Mouse (Mus musculus): ENCODE results near the gene Camk2n1. TPM values are rescaled to one million over a fixed set of nuclear protein-coding genes. Genes with fewer than 3 reads are reported as not detected.

Camk2n1 gene
- polyA plus RNA-seq, 2 experiments: 2.1 to 7.8 TPM

DNA sequence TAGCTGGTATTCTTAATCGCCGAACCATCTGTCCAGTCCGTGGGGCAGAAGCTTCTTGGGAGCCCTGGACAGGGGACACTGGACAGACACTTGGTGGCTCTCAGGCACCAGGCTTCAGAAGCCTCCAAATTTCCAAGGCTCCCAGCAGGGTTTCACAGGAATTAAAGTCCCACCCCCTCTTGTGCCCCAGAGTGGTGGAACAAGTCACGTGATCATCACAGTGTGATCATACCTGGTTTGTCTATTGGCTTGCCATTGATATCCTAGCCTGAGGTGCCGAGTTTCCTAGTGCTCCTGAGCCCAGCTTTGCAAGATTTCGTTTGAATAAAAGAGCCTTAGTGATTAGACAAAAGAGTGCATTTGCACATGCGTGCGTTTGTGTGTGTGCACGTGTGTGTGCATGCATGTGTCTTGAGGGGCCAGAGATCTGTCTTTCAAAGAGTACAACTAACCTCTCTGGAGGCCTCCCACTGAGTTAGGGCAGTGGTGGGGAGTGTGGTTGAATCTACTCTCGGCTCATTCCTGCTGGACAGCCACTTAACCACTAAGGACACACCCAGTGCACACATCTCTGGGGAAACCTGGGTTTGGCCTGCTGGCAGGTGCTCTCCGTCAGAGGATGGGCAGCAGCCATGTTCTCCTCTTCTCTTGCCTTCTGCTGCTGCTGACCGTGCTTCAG, 4.3 kb upstream of the Camk2n1 start:
- 0 out of 2 replicates have a peak, but pooled peaks cover 19% of the 10 kb centered on the region for H3K27me3 ChIP-seq (ENCODE audit: control insufficient read depth, insufficient read depth, low read length)

DNA sequence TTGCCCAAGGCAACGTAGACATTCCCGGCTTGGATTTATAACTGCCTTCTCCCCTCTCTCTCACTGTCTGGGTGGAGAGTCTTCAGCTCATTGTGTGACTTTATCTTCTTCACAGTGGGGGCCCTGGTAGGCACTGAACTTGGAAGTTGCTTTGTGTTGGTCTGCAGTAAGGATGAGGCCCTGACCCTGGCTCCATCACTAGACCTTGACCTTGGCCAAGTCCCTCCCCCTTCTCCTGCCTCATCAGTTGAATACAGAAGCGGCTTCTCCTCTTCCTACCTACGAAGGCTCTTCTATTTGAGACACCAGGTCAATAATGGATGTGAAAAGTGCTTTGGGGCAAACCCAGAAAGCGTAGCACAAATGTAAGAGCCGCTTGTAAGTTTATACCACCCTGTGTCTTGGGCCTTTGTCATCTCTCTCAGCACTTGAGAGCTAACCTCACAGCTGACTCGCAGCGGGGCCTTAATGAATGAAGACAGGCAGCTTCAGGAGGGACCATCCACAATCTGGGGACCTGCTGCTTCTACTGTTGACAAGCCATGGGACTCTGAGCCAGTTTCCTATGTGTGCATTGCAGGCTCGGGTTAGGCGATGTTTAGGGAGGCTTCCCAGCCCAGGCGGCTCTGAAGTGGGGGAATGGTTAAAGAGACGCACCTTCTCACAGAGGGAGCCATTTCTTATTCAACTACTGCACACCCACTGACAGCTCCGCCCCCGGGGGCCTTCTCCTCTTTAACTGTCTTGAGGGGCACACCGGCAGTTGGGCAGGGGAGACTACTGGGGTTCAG, 1.6 kb upstream of the Camk2n1 start:
- no peaks in the 10 kb centered on the region for H3K36me3 ChIP-seq (ENCODE audit: control insufficient read depth, insufficient read depth, low read length)
- no peaks in the 10 kb centered on the region for H3K9me3 ChIP-seq (ENCODE audit: control insufficient read depth, low read length)
- DNase-seq (ENCODE audit: low spot score) (no peak), ATAC-seq (ENCODE audit: low FRiP score, low read depth) (no peak)
- H3K27ac ChIP-seq (replicated peaks; ENCODE audit: low read depth, low read length): no peak overlapping the region
- no peak overlapping the region for H3K4me2 ChIP-seq (replicated peaks; ENCODE audit: low read depth, low read length, severe bottlenecking)
- H3K4me1 ChIP-seq (ENCODE audit: control insufficient read depth, insufficient read depth, low read length): peaks cover 14% of the 10 kb centered on the region; the same call in 1 of the 2 replicates
- H3K4me3 ChIP-seq (replicated peaks; ENCODE audit: low read length): no peak overlapping the region
- H3K9ac ChIP-seq (ENCODE audit: low read depth, low read length, severe bottlenecking): no peak overlapping the region
- WGBS: 26% methylated on average over 15 of the region's 15 CpGs
- no peak for TF ChIP-seq POLR2A (IDR thresholded peaks at IDR 0.05; ENCODE audit: borderline replicate concordance, extremely low read depth, insufficient read depth, insufficient read length)
- peaks cover 35% of the 10 kb centered on the region for H3K27me3 ChIP-seq (ENCODE audit: control insufficient read depth, insufficient read depth, low read length)

More for the DNA sequence above, 4.3 kb upstream of the Camk2n1 start:
- Histone ChIP-seq H3K36me3 (ENCODE audit: control insufficient read depth, insufficient read depth, low read length) (no peaks in the 10 kb centered on the region), H3K4me1 (ENCODE audit: control insufficient read depth, insufficient read depth, low read length) (peaks cover 5% of the 10 kb centered on the region; the same call in 1 of the 2 replicates), H3K4me2 (replicated peaks; ENCODE audit: low read depth, low read length, severe bottlenecking) (no peak overlapping the region), H3K27ac (replicated peaks; ENCODE audit: low read depth, low read length) (no peak overlapping the region), H3K9ac (ENCODE audit: low read depth, low read length, severe bottlenecking) (no peak overlapping the region), H3K9me3 (ENCODE audit: control insufficient read depth, low read length) (no peaks in the 10 kb centered on the region), H3K4me3 (replicated peaks; ENCODE audit: low read length) (no peak overlapping the region)
- 60% methylated on average over 12 of the region's 12 CpGs for WGBS
- no peak for TF ChIP-seq POLR2A (IDR thresholded peaks at IDR 0.05; ENCODE audit: borderline replicate concordance, extremely low read depth, insufficient read depth, insufficient read length)
- DNase-seq (ENCODE audit: low spot score): no peak
- no peak for ATAC-seq (ENCODE audit: low FRiP score, low read depth)

DNA sequence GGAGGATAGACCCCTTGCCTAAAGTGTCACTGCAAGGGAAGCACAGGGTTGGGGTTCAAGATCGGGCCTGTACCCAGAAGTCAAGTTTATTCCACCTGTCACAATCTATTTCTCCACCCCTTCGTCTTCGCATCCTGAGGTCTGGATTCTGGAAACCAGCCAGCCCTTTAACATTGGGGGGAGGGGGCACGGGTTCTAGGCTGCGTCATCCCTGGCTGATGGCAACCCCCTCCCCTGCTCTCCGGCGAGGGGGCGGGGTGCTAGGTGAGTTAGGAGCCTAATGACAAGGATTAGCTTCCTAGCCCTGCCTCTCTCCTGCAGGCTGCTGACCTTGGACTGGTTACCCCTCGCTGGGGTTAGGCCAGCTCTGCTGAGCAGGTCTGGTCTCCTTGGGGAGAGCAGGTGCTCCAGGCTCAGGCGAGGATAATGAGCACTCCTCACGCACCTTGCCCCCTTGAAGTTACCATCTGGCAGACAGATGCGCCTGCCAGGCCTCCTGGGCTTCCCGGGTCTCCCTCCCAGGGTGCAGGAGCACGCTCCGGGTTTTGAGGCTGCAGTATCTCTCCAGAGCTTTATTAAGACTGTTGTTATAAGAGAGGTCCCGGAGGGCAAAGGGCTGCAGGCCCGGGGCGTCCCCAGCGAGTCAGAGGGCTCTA, 889 bp upstream of the Camk2n1 start:
- ATAC-seq (ENCODE audit: low FRiP score, low read depth) (no peak), DNase-seq (ENCODE audit: low spot score) (no peak)
- 0 out of 2 replicates have a peak overlapping the region, but pooled peaks have one; percentile 75 for H3K9ac ChIP-seq (ENCODE audit: low read depth, low read length, severe bottlenecking)
- H3K4me1 ChIP-seq (ENCODE audit: control insufficient read depth, insufficient read depth, low read length): peaks cover 14% of the 10 kb centered on the region; the same call in 1 of the 2 replicates
- peak overlapping the region; percentile 76 for H3K4me3 ChIP-seq (replicated peaks; ENCODE audit: low read length)
- peaks cover 38% of the 10 kb centered on the region for H3K27me3 ChIP-seq (ENCODE audit: control insufficient read depth, insufficient read depth, low read length)
- no peaks in the 10 kb centered on the region for H3K9me3 ChIP-seq (ENCODE audit: control insufficient read depth, low read length)
- peak overlapping the region; percentile 97 for H3K4me2 ChIP-seq (replicated peaks; ENCODE audit: low read depth, low read length, severe bottlenecking)
- WGBS: 4% methylated on average over 19 of the region's 19 CpGs
- TF ChIP-seq POLR2A (IDR thresholded peaks at IDR 0.05; ENCODE audit: borderline replicate concordance, extremely low read depth, insufficient read depth, insufficient read length): no peak
- no peak overlapping the region for H3K27ac ChIP-seq (replicated peaks; ENCODE audit: low read depth, low read length)
- no peaks in the 10 kb centered on the region for H3K36me3 ChIP-seq (ENCODE audit: control insufficient read depth, insufficient read depth, low read length)

GRCm38 (mm10) chr4:138454571-138455140, 542 bp downstream of the Camk2n1 start:
- no peak for DNase-seq (ENCODE audit: low spot score)
- Histone ChIP-seq H3K9ac (ENCODE audit: low read depth, low read length, severe bottlenecking) (peak overlapping the region; percentile 75), H3K27ac (replicated peaks; ENCODE audit: low read depth, low read length) (0 out of 2 replicates have a peak overlapping the region, but pooled peaks have one; percentile 19), H3K27me3 (ENCODE audit: control insufficient read depth, insufficient read depth, low read length) (peaks cover 40% of the 10 kb centered on the region), H3K9me3 (ENCODE audit: control insufficient read depth, low read length) (no peaks in the 10 kb centered on the region), H3K4me2 (replicated peaks; ENCODE audit: low read depth, low read length, severe bottlenecking) (peak overlapping the region; percentile 97), H3K4me1 (ENCODE audit: control insufficient read depth, insufficient read depth, low read length) (peaks cover 14% of the 10 kb centered on the region; the same call in 1 of the 2 replicates), H3K4me3 (replicated peaks; ENCODE audit: low read length) (peak overlapping the region; percentile 76), H3K36me3 (ENCODE audit: control insufficient read depth, insufficient read depth, low read length) (no peaks in the 10 kb centered on the region)
- ATAC-seq (ENCODE audit: low FRiP score, low read depth): peak; percentile 48
- TF ChIP-seq POLR2A (IDR thresholded peaks at IDR 0.05; ENCODE audit: borderline replicate concordance, extremely low read depth, insufficient read depth, insufficient read length): no peak
- 1% methylated on average over 57 of the region's 78 CpGs for WGBS

Measured in limb, embryonic 14.5 days (tissue).